Mouse (Mus musculus) naive thymus-derived CD4-positive, alpha-beta T cell, adult 2 months (primary cell): ENCODE results near the gene Pigo.

Experiments
- DNase-seq: peaks from one replicate; pipeline ENCODE4 v3.0.0-alpha.2; 2011; ENCODE audit warnings: low read depth

Gene Pigo

DNA sequence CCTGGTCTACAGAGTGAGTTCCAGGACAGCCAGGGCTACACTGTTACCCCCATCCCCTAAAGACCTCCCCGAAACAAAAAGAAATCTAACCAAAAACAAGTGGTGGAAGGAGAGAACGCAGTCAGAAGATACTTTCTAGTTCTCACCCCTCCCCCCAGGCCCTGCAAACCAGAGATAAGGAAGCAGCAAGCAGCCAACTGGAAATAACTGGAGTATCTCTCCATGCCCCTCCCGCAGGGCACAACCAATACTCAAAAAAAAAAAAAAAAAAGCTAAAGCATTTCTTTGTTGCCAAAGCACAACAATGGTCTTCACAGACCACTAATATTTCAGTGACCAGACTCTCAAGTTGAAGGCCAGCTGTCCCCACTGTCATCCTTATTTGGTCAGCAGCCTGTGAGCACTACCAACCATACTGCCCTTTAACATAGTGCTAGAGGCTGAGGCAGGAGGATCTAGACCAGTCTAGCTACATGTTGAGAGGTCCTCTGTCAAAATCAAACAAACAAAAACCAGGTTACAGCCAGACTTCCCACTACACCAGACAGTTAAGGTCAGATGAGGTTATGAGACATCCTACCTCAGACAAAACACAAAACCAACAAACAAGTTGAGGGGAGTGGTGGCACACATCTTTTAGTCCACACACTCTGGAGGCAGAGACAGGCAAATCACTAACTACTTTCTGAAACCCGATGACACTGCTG lies 12.4 kb upstream of the Pigo start:
- no peak for DNase-seq

DNA sequence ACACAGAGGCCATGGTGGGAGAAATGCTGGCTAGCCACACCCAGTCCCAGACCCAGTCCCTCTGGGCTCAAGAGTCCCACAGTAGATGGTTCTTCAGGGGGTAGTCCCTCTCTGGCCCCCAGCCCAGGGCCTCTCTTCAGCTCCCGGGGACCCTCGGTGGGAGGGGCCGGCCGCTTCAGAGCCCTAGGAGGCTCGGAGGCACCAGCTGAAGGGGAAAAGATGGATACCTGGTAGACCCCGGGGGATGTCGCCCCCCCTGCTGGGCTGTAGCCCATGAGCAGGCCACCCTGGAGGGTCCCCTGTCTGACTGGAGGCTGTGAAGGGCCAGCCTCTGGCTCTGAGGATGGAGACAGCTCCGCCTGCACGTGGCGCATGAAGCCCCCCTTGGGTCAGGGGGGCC lies 10.7 kb upstream of the Pigo start:
- DNase-seq = no peak

DNA sequence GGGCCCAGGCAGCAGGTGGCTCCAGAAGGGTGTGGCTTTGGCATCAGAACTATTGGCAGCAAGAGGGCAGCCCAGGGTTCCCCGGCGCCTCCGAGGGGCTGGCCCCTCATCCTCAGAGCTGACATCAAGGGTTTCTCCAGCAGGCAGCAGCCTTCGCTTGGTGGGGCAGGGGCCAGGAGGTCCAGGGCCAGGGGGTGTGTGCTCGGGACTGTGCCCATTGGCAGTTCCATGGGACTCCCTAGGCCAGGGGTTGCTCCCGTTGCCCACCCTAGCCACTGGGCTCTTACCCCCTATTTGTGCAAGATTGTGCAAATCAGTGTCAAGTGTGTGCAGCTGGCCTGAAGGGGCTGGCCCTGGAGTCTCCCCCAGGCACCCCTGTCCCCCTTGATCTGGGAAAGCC lies 10.2 kb upstream of the Pigo start:
- no peak for DNase-seq

DNA sequence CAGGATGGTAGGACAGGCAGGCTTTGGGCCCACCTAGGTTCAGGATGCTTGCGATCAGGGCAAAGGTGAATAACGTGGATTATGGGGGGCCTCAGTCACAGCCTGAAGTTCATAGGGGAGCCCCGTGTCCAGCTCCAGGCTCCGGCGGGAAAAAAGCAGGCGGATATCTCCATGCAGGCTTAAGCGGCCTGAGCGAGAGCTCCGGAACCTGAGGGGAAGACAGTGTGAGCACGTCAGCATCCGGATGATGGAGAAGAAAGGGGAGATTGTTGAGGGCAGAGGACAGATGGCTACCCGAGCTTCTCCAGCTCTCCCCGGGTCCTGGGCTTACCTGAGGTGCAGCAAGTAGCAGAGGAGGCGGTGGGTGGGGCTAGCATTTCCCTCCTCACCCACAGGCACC lies 7.9 kb upstream of the Pigo start:
- DNase-seq = no peak

DNA sequence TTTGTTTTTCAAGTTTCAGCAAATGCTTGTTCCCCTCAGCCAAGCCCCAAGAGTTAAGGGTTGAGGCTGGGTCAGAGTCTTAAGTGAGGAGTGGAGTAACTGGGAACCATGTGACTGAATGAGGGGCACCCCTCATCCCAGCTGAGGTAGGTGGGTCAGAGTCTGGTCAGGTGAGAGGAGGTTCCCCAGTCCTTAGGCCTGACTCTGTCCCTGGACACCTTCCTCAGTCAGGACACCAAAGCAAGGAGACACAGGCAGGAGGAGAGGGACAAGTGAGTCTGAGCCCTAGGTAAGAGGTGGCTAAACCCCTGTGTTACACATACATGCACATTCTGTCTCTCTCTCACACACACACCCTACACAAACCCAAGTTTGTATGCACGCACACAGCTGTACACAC lies 6.9 kb upstream of the Pigo start:
- DNase-seq = no peak

DNA sequence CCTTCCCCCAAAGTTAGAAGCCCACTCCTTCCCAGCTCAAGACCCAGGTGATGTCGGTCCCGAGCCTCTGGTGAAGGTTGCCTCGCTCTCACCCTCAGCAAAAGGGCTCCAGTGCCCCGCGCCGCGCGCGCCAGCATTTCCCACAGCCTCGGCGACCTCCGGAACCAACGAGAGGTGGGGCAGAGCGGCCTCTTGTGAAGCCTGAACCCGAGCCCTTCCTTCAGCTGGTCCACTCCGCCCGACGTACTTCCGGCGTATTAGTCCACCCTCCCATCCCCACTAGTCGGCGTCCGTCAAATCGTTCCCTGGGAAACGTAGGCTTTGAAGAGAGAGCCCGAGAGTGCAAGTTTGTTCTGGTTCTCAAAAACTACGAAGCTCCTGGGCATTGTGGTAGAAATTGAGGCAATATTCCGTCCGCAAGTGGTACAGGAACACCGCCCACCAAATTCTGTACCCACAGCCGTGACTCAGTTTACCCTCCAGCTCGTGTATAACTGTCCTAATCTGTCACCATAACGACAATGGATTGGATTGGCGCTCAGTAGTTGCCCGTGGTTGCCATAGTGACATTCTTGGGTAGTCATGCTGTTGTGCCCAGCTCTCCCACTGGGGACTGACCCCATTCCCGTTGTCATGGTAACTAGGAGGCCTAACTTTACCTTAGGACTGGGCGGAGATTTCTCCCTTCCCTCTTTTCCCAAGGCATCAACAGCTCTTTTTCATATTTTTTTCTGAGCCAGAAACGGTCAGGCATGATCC lies 5.8 kb upstream of the Pigo start, which contains the start of gene Stoml2:
TSS of gene Stoml2 (minus strand) at position 474 of the 759 bp plus-strand sequence.
- peak; percentile 83 for DNase-seq

DNA sequence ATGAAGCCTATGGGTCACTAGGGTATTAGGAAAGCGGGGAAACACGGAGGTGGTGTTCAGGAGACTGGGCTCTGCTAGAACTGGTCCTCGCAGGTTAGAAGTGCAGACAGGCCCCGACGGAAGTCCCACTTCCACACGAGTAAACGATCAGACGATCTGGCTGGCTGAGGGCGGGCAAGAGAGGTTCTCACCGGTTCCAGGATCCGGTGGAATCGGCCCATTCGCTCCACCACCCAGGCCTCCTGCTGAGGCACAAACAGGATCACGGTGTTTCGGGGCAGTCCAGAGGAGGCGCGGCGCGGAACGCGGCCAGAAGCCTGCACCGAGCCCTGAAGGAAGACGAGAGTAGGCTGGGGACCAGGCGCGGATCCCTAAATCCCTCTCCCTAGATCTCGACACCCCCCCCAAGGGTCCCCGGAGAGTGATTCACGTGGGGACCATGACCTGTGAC lies 5.2 kb upstream of the Pigo start:
- DNase-seq = peak; percentile 53

DNA sequence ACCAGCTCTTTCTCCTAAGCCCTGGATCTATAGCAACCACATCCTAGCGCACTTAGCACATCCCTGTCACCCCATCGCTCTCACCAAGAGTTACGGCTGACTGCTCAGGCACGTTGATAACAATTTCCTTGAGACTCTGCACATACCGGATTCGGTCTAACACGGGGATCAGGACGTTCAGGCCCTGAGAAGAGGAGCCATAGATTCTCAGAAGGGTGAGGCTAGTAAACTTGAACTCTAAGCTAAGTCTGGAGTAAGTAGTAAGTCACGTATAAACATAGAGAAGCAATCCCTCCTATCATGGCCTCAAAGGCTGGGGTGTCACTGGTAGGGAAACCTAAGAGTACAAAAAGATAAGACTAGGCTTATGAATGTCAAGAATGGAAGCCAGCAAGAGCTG lies 4.7 kb upstream of the Pigo start:
- no peak for DNase-seq

DNA sequence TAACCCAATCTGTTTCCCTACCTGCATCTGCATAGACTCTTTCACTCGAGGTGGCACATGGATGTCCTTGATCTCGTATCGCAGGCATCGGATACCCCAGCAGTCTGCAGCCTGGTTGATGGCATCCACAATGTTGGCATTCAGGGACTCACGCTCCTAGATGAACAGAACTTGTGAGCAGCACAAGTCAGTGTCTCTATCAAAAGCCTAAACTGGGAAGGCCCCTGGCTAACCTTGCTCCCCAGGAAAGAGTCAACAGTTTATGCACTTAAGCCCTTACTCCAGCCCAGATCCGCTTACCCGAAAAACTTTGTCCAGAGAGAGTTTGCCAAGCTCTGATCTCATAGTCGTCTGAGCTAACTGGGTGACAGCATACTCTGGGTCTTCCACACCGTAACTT lies 4.1 kb upstream of the Pigo start:
- no peak for DNase-seq

DNA sequence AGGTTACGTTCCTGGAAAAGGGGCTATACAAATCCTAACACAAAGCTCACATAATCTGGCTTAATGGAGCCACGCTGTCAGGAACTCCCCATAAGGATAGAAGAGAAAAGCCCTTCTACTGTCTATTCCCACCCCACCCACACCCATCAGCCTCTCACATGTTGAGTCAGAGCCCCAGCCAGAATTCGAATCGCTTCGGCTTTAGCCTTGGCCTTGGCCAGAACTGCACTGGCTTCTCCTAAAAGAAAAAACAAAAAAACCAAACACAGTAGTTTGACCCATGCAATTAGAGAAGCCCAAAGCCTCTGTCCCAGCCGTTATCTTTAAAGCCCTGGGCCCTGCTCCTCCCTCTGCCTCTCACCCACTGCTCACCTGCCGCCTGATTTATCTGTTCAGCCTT lies 3.5 kb upstream of the Pigo start:
- DNase-seq = no peak

DNA sequence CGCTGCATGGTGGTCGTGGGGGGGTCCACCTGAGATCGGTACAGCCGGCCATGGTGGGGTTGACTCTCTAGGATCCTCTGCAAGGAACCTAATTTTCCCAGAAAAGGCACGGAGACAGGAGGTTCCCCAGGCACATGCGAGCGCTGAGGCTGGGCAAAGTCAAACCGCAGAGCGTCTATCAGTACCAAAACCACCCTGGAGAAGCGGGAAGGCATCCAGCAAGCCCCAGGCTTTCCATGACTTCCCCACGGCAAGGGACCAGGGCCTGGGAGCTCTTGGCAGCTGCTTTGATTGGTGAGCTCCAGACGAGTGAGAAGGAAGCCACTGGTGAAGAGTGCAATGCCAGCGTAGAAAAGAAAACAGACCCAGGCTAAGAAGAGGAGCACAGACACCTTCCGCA lies 946 bp downstream of the Pigo start:
- no peak for DNase-seq

DNA sequence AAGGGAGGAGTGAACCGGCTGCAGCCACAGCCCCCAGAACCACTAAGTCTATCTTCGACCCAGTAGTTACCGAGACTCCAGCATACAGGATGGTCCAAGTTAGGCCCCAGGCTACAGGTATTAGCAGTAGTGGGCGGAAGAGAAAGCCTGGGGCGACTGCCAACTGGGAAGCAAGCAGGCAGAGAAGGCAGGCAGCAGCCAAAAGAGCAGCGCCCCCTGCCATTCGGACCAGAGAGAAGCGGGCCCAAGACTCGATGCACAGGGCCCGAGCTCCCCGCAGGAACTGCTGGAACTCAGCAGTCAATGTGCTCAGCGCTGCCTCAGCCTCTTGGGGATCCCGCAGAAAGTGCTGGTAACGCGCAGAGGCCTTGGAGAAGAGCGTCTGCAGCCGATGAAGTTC lies 4.3 kb downstream of the Pigo start:
- no peak for DNase-seq

DNA sequence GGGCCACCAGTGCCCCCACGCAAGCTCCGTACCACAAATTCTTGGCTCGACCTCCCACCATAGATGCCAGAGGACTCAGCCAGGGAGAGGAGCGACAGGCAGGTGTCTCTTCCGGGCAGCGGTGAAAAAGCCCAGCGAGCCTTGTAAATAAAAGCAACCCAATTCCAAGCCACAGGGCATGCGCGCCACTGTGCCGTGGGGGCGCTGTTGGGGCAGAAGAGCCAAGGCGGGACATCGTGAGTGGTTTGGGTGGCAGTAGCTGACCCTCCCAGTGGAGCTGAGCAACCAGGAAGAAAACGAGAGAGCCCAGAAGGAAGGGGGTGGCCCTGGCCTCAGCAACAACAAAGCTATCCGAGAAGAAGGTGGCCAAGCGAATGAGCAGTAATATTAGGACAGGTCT lies 4.7 kb downstream of the Pigo start:
- no peak for DNase-seq

DNA sequence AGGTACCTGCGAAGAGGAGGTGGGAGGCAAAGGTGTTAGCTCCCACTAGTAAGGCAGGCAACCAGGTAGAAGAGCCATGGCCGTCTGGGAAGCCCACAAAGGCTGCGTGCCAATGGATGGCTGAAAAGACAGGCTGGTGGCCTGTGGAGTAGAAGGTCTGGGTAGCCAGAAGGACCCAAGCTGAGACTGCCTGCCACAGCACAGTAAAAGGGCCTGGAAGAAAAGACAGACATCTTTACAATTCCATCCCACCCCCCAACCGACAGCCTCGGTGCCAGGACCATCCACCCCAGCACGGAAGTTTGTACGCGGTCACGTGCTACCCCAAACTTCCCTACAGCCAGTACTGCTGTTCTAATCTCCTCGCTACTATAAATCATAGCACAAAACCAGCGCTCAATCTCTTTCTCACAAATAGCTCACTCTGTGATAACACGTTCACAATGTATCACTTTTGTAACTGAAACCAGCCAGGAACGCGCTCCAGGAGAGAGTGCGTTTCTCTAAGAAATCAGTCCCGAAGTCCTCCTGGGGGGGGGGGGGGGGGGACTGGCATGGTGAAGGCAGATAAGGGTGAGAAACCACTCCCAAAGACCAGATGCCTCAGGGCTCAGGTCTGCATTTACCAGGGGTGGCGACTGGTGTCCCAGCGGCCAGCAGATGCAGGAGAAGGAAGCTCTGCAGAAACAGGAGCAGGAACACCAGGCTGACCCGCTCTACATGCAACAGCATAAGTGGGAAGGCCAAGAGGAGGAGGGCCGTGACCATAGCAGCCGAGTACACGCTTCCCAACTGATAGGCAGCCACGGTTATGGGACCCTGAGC lies 5.8 kb downstream of the Pigo start:
- DNase-seq = no peak

DNA sequence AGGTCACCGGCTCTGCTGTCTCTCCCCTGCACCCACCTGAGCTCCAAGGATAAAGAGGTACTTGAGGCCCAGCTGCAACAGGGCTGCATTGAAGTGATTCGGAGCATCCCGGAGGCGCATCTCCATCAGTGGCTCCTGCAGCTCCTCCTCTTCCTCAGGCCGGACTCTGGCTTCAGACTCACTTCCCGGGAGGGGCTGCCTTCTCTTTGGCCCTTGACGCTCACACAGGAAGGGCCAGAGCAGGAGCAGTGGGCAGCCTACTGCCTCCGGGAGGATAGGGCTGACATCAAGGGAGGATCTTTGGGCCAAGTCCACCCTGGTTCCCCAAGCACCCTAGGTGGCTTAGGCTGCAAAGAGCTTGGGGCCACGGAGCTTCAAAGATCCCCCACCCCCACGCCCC lies 6.4 kb downstream of the Pigo start:
- no peak for DNase-seq

DNA sequence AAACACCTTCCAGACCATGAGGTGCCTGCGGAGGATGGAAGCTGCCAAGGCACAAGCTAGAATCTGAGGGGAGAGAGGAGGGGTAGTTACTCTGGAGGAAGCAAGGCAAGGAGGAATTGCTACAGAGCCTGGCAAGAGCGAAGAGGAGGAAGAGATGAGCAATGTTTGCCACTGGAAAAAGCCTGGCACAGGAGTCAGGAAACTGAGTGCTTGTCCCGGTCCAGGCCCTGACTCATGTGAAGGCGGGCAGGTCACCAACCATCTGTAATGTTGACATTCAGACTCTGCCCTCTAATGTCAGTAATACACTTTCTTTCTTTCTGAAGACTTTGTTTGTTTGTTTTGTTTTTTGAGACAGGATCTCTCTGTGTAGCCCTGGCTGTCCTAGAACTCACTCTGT lies 7.5 kb downstream of the Pigo start:
- no peak for DNase-seq

DNA sequence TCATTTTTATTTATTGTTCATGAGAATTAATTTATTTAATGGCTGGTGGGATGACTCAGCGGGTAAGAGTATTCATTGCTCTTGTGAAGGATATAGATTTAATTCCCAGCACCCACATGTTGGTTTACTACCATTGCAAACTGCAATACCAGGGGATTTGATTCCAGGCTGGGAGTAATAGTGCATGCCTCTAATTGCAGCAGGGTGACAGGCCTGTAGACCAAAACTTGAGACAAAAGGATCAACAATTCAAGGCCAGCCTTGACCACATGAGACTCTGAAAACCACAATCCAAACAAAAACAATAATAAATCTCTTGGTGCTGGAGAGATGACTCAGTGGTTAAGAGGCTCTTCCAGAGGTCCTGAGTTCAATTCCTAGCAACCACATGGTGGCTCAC lies 13.5 kb downstream of the Pigo start:
- no peak for DNase-seq

DNA sequence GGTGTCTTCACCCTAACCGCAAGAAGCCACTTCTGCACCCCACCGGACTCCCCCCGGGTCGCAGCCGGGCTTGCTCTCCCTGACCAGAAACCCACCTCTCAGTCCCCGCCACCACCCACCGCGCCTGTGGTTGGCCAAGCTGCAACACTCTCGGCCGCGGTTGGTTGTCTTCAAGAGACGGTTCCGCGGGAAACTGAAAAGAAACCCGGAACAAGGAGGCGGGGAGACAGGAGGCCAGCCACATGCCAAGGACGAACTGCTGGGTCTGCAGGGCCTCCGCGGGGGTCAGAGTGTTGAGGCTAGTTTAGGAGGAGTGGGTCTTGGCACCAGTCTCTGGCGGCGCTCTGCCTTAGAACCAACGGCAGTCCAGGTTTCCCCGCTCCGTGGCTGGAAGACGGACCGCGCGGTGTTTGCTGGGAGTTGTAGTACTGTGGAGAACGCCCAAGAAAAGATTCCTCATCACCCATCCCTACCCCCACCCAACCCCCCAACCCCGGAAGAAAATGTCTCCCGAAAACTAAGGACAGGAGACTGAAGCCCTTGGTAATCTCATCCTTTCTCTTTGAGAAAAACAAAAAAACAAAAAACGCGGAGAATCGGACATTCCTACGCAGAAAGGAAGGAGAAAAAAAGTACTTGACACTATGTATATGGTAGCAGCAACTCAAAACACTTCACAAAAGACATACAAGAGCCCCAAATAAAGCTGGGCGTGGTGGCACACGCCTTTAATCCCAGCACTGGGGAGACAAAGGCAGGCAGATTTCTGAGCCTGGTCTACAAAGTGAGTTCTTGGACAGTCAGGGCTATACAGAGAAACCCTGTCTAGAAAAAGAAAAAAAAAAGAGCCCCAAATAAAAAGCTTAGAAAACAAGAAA lies 15.2 kb downstream of the Pigo start, which contains the start of gene Fancg:
TSS of gene Fancg (minus strand) at position 346 of the 878 bp plus-strand sequence.
- DNase-seq = peak; percentile 71

DNA sequence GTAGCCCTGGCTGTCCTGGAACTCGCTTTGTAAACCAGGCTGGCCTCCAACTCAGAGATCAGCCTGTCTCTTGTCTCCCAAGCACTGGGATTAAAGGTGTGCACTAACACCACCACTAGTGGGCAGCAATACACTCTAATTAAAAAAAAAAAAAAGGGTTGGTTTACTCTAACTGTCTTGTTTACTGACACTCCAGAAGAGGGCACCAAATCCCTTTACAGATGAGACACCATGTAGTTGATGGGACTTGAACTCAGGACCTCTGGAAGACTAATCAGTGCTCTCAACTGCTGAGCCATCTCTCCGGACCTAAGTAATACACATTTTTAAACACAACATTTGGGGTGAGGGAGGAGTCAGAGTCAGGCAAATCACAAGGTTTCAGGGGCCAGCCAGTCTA lies 19.9 kb downstream of the Pigo start:
- DNase-seq = peak; percentile 82

DNA sequence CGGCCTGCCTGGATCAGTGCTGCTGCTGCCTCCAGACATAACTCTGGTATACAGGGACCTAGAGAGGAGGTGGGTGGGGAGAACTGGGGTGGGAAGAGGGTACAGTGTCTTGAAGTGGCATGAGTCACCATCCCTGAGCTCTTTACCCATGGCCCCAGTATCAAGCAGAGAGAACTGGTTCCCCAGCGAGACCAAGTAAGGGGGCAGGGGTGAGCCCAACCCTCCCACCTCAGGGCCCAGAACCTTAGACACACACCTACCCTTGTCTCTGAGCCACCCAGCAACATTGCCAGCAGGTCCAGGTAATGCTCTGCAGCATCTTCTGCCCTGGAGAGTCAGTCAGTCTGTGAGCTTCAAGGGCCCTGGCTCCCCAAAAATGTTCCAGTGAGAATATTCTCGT lies 20.7 kb downstream of the Pigo start:
- no peak for DNase-seq

DNA sequence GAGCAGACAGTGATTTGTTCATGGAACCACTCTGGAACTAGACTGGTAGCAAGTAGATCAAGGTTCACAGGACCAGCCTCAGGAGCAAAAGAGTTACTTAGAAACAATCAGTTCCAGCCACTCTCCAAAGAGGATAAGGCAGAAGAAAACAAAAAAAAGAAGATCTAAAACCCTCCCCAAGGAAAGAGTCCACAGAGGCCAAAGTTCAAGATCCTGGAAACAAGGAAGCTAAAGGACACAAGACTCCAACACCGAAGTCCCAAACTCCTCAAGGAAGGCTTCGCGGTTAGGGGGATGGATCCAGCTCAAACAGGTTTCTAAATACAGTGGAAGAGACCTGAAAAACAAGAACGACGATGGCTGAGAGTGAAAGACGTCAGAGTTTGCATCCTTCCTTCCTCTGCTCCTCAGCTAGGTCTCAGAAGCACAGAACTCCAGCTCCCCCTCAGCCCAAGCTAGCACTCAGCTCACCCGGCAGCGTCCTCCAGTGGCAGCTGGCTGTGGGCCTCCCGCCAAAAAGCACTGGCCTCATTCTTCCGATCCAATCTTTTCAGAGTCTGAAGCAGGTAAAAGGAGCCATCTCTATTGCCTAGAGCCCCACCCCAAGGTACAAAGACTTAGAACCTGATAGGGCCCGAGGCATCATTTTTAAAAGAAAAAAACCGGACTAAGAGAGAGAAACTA lies 22.7 kb downstream of the Pigo start:
- no peak for DNase-seq
